Mouse (Mus musculus) cerebellum, adult 2 months (tissue): ENCODE measurements at regions not wholly inside any gene's neighbourhood (a gene's known extent, or its start where the extent isn't known, plus 50 kb on each side); places are given as distances from the start of the nearest gene placed in this dataset.

Experiments used
- CTCF ChIP-seq: fragments of 200-500 bp; IDR thresholded peaks from 2 replicates; pipeline ENCODE4 v1.5.1; 2011; ENCODE audit warnings: low read depth, mild to moderate bottlenecking, control low read depth, low read length, moderate library complexity, borderline replicate concordance; ENCODE audit not compliant: insufficient read depth
- POLR2A ChIP-seq: fragments of 200-500 bp; IDR thresholded peaks from 2 replicates; pipeline ENCODE4 v1.6.1; 2011; ENCODE audit warnings: low read length, control low read depth, borderline replicate concordance; ENCODE audit not compliant: insufficient read depth

- TF ChIP-seq POLR2A (no peak), CTCF (no peak)
These were observed 858.2 kb upstream of the Prmt6 start for GRCm38 (mm10) chr3:111108982-111109381.
